Mouse (Mus musculus): Measurements from ENCODE around the gene Zfp750. TPM values are rescaled to one million over a fixed set of nuclear protein-coding genes. Genes with fewer than 3 reads are reported as not detected.

The Zfp750 gene
- polyA plus RNA-seq, 1 experiment, result not detected

DNA sequence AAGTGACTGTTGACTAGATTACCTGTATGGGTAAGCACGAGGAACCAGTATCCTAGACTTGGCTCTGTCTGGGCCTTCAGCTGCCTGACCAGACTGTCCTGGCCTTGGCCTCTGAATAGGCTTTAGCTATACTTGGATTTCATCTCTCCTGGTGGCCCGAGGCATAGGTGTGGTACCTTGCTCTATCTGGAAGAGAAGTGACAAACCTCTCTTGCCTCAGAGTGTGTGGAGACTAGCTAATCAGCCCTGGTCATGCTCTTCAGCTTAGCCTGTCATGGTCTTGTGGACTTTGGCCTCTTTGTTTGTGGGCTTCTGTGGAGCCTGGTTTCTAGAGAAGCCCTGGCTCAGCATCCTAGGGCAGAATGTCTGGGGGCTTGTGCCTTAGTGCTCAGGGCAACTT, 38.0 kb downstream of the Zfp750 start:
- no peaks in the 10 kb centered on the region for H3K4me1 ChIP-seq (ENCODE audit: control insufficient read depth, insufficient read depth, low read length)
- TF ChIP-seq CTCF (IDR thresholded peaks at IDR 0.05; ENCODE audit: borderline replicate concordance, insufficient read depth, low read length) (no peak), POLR2A (IDR thresholded peaks at IDR 0.05; ENCODE audit: low read depth, low read length) (no peak)
- no peak overlapping the region for H3K27ac ChIP-seq (ENCODE audit: insufficient read depth, low read length)
- no peak overlapping the region for H3K4me3 ChIP-seq (ENCODE audit: insufficient read depth, low read length)

DNA sequence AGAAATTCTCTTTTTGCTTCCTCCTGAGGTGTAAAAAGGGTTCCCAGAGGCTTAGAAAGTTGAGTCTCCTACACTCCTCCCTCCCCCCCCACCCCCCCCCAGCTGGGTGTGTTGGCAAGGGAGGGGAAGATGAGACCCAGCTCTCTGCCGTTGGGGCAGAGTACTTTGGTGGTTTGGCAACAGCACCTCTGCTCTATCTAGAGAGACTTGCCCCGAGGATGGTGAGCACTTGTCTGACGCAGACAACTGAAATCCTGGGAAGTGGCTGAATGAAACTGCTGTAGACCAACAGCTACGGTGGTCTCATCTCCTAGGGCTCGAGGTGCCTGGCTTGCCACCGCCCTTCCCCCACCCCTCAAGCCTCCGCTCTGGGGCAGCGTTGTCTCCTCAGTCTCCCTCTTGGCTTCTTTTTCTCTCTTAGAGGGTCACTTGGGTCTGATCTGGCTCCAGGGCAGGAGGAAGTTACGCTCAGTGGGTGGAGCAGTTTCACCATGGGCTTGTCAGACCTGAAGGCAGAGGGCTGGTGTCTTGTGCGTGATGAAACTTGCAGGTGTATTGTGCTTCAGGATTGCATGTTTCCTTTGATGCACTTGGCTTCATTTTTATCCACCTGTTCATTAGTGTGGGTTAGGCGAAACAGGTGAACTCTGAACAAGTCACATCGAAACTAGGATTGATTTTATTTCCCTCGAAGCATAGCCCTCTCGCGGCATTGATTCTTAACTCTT, 39.5 kb downstream of the Zfp750 start:
- Histone ChIP-seq H3K4me3 (ENCODE audit: insufficient read depth, low read length) (no peak overlapping the region), H3K27ac (ENCODE audit: insufficient read depth, low read length) (no peak overlapping the region), H3K4me1 (ENCODE audit: control insufficient read depth, insufficient read depth, low read length) (no peaks in the 10 kb centered on the region)
- TF ChIP-seq CTCF (IDR thresholded peaks at IDR 0.05; ENCODE audit: borderline replicate concordance, insufficient read depth, low read length) (no peak), POLR2A (IDR thresholded peaks at IDR 0.05; ENCODE audit: low read depth, low read length) (no peak)

- Histone ChIP-seq H3K27ac (ENCODE audit: insufficient read depth, low read length) (no peak overlapping the region), H3K4me3 (ENCODE audit: insufficient read depth, low read length) (no peak overlapping the region), H3K4me1 (ENCODE audit: control insufficient read depth, insufficient read depth, low read length) (no peaks in the 10 kb centered on the region)
- TF ChIP-seq CTCF (IDR thresholded peaks at IDR 0.05; ENCODE audit: borderline replicate concordance, insufficient read depth, low read length), result peak; percentile 67
- TF ChIP-seq POLR2A (IDR thresholded peaks at IDR 0.05; ENCODE audit: low read depth, low read length), result no peak
These were observed 43.3 kb downstream of the Zfp750 start for GRCm38 (mm10) chr11:121475699-121476415.

GRCm38 (mm10) chr11:121474831-121475230, 44.3 kb downstream of the Zfp750 start:
- no peak overlapping the region for H3K27ac ChIP-seq (ENCODE audit: insufficient read depth, low read length)
- no peak overlapping the region for H3K4me3 ChIP-seq (ENCODE audit: insufficient read depth, low read length)
- no peak for TF ChIP-seq POLR2A (IDR thresholded peaks at IDR 0.05; ENCODE audit: low read depth, low read length)
- no peak for TF ChIP-seq CTCF (IDR thresholded peaks at IDR 0.05; ENCODE audit: borderline replicate concordance, insufficient read depth, low read length)
- H3K4me1 ChIP-seq (ENCODE audit: control insufficient read depth, insufficient read depth, low read length), result no peaks in the 10 kb centered on the region

DNA sequence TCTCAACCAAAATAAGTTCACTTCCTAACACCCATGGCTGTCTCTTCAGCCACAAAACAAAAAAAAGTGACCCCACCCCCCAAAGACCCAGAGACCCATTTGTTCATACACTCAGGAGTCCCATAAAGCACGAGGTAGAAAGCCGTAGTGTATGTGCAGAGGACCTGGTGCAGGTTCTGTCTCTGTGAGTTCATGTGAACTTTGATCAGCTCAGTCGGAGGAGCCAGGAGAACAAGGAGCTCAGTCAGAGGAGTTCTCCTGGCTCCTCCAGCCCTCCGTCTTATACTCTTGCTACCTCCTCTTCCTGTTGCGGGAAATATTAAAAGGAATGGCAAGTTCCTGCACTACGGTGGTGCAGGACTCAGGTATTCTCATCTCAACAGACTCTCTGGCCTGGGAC, 51.7 kb downstream of the Zfp750 start:
- Histone ChIP-seq H3K4me3 (ENCODE audit: insufficient read depth, low read length) (no peak overlapping the region), H3K4me1 (ENCODE audit: control insufficient read depth, insufficient read depth, low read length) (no peaks in the 10 kb centered on the region), H3K27ac (ENCODE audit: insufficient read depth, low read length) (no peak overlapping the region)
- TF ChIP-seq CTCF (IDR thresholded peaks at IDR 0.05; ENCODE audit: borderline replicate concordance, insufficient read depth, low read length) (no peak), POLR2A (IDR thresholded peaks at IDR 0.05; ENCODE audit: low read depth, low read length) (no peak)

Other genes with a start within 250 kb of the Zfp750 start
- gene Wdr45b, start 164.9 kb downstream of the Zfp750 start, polyA plus RNA-seq (2011; ENCODE audit: insufficient read length, low read depth, missing spikeins), result 72.2 and 81.6 TPM in 2 replicates
- 1.7 and 2.6 TPM in 2 replicates for gene Rab40b, start 131.1 kb downstream of the Zfp750 start, polyA plus RNA-seq (2011; ENCODE audit: insufficient read length, low read depth, missing spikeins)
- 6.9 and 9.0 TPM in 2 replicates for gene Fn3krp, start 97.9 kb downstream of the Zfp750 start, polyA plus RNA-seq (2011; ENCODE audit: insufficient read length, low read depth, missing spikeins)
- gene Fn3k, start 84.4 kb downstream of the Zfp750 start, polyA plus RNA-seq (2011; ENCODE audit: insufficient read length, low read depth, missing spikeins), result not detected in 2 replicates
- 41.0 and 43.2 TPM in 2 replicates for gene Tbcd, start 67.4 kb downstream of the Zfp750 start, polyA plus RNA-seq (2011; ENCODE audit: insufficient read length, low read depth, missing spikeins)
- 4.5 and 5.3 TPM in 2 replicates for gene B3gntl1, start 153.8 kb upstream of the Zfp750 start, polyA plus RNA-seq (2011; ENCODE audit: insufficient read length, low read depth, missing spikeins)
- gene Metrnl, start 182.2 kb upstream of the Zfp750 start, polyA plus RNA-seq (2011; ENCODE audit: insufficient read length, low read depth, missing spikeins), result 26.3 and 29.4 TPM in 2 replicates

Measured in embryonic fibroblast, embryonic 13.5 days (primary cell).